Mouse (Mus musculus) forebrain, embryonic 16.5 days (tissue): ENCODE measurements around the gene Tspan17. TPM values are rescaled to one million over a fixed set of nuclear protein-coding genes. Genes with fewer than 3 reads are reported as not detected.
A peak's percentile ranks its signal among the peaks of the same experiment; 100 is the strongest.

Experiments
- ATAC-seq: fragments of 200-750 bp; cut with Nextera tagmentation; 2 replicates; pipeline ENCODE4 v1.8.0; 2017; ENCODE audit warnings: mild to moderate bottlenecking, moderate library complexity
- H3K27ac ChIP-seq: fragments of 300-500 bp; sonication (generic); 2 replicates; pipeline ENCODE4 v1.5.1; 2014; ENCODE audit warnings: low read length, control low read depth
- H3K27me3 ChIP-seq: fragments of 300-500 bp; sonication (generic); replicated peaks from 2 replicates; pipeline ENCODE4 v1.6.1; 2014; ENCODE audit warnings: low read length; ENCODE audit not compliant: control insufficient read depth, insufficient read depth
- H3K36me3 ChIP-seq: fragments of 300-500 bp; sonication (generic); 2 replicates; pipeline ENCODE4 v1.6.1; 2014; ENCODE audit not compliant: control insufficient read depth, insufficient read depth
- H3K4me1 ChIP-seq: fragments of 300-500 bp; sonication (generic); replicated peaks from 2 replicates; pipeline ENCODE4 v1.6.1; 2014; ENCODE audit warnings: low read length; ENCODE audit not compliant: control insufficient read depth, insufficient read depth
- H3K4me2 ChIP-seq: fragments of 300-500 bp; sonication (generic); 2 replicates; pipeline ENCODE4 v1.6.1; 2014; ENCODE audit warnings: mild to moderate bottlenecking, low read length, control low read depth
- H3K4me3 ChIP-seq: fragments of 300-500 bp; sonication (generic); replicated peaks from 2 replicates; pipeline ENCODE4 v1.5.1; 2014; ENCODE audit warnings: mild to moderate bottlenecking, low read length, control low read depth
- H3K9ac ChIP-seq: fragments of 300-500 bp; sonication (generic); replicated peaks from 2 replicates; pipeline ENCODE4 v1.6.1; 2014; ENCODE audit warnings: low read depth, low read length, control low read depth
- H3K9me3 ChIP-seq: fragments of 300-500 bp; sonication (generic); 2 replicates; pipeline ENCODE4 v1.6.1; 2016; ENCODE audit warnings: low read length; ENCODE audit not compliant: control insufficient read depth
- whole genome bisulfite sequencing: fragments of 180-500 bp; shearing (Covaris S2); extraction: QIAGEN DNeasy Blood & Tissue Kit; methylation state at CpG from one replicate; pipeline ENCODE4 v1.1.7; 2014; 5-methylcytosine and 5-hydroxymethylcytosine counted together
- polyA plus RNA-seq: library from polyadenylated mRNA; unstranded; fragments of >200 nt; fragmentation: Nextera tagmentation; extraction: Ambion mirVana; gene quantifications from 2 replicates; pipeline ENCODE4 v1.2.1, GENCODE M21; 2015

Tspan17 gene
- polyA plus RNA-seq, 1 experiment from 2014 or later, result 29.7 TPM

DNA sequence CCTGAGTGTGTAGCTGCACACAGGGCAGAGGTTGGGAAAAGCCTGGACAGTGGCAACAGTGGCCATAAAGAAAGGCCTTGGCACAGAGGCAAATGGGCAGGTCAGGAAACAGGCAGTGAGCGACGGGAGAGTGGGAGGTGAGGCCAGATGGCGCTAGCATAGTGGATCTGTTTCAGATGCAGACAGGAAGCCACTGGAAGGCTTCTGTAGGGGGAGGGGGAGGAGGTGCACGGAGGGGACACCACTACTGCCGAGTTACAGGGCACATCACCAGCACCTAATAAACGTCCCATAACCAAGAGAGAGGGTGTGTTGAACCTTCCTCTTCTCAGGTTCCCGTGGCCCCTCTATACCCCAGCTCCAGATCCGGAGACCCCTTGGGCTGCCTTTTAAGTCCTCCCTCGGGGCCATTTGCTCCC, 48.3 kb downstream of the Tspan17 start:
- peaks cover 18% of the 10 kb centered on the region for H3K4me1 ChIP-seq
- 13% methylated on average over 9 of the region's 9 CpGs for WGBS
- no peaks in the 10 kb centered on the region for H3K9me3 ChIP-seq
- no peak overlapping the region for H3K4me2 ChIP-seq
- H3K27ac ChIP-seq, result peak overlapping the region; percentile 29; the same call in 1 of the 2 replicates
- H3K4me3 ChIP-seq, result no peak overlapping the region
- ATAC-seq, result peak; percentile 28
- H3K9ac ChIP-seq, result no peak overlapping the region; the same call in 1 of the 2 replicates
- H3K27me3 ChIP-seq, result no peaks in the 10 kb centered on the region
- H3K36me3 ChIP-seq, result no peaks in the 10 kb centered on the region

DNA sequence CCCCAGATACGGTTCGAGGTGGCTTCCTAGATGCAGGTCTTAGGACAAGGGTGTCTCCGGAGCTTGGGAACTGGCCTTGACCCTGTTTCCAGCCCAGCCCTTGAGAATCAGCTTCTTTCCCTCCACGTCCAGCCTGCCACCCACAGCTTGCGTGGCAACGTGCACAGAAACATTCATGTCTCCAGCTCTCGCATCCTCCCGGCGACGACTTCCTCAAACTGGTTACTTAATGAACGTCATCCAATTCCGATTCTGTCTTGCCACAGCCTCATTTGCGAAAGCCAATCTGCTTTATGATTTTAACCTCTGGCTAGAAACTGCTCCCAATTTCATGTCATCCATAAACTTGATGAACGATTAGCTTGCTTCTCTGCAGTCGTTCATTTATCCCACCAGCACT, 49.4 kb downstream of the Tspan17 start:
- Histone ChIP-seq H3K9me3 (no peaks in the 10 kb centered on the region), H3K9ac (no peak overlapping the region; the same call in 1 of the 2 replicates), H3K4me2 (no peak overlapping the region), H3K4me3 (no peak overlapping the region), H3K27ac (no peak overlapping the region), H3K27me3 (no peaks in the 10 kb centered on the region), H3K4me1 (peaks cover 18% of the 10 kb centered on the region), H3K36me3 (no peaks in the 10 kb centered on the region)
- WGBS, result 70% methylated on average over 15 of the region's 15 CpGs
- ATAC-seq, result no peak

DNA sequence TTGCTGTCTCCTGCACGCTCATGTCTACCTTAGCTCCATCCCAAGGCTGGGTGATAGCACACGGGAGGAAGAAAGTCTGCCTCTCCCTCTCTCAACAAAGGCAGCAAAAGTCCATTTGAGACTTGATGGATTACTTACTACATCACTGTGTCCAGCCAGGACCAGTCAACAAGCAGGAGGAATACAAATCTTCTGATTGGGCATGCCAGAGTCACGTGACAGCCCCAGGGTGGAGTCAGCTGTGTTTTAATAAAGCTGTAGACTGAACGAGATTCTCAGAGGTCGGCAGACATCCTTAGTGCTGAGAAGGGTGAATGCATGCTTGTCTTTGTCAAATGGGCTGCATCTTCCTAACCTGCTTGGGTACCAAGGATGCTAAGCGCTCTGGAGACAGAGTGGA, 50.0 kb downstream of the Tspan17 start:
- no peak overlapping the region for H3K27ac ChIP-seq

GRCm38 (mm10) chr13:54844579-54844978, 55.4 kb downstream of the Tspan17 start:
- Histone ChIP-seq H3K36me3 (no peaks in the 10 kb centered on the region), H3K4me1 (peaks cover 3% of the 10 kb centered on the region; the same call in 1 of the 2 replicates), H3K27me3 (no peaks in the 10 kb centered on the region), H3K4me2 (no peak overlapping the region), H3K9me3 (no peaks in the 10 kb centered on the region), H3K4me3 (no peak overlapping the region), H3K27ac (no peak overlapping the region), H3K9ac (no peak overlapping the region)
- no peak for ATAC-seq
- 32% methylated on average over 8 of the region's 8 CpGs for WGBS

More for the DNA sequence above, 50.0 kb downstream of the Tspan17 start:
- no peaks in the 10 kb centered on the region for H3K9me3 ChIP-seq
- no peaks in the 10 kb centered on the region for H3K36me3 ChIP-seq
- no peak overlapping the region for H3K4me2 ChIP-seq
- ATAC-seq, result no peak
- no peak overlapping the region for H3K9ac ChIP-seq
- H3K4me3 ChIP-seq, result no peak overlapping the region
- WGBS, result 74% methylated on average over 6 of the region's 6 CpGs
- no peaks in the 10 kb centered on the region for H3K27me3 ChIP-seq
- H3K4me1 ChIP-seq, result peaks cover 18% of the 10 kb centered on the region

Other genes with a start within 250 kb of the Tspan17 start
- 310 and 319 TPM in 2 replicates for gene 4833439L19Rik, start 223.9 kb upstream of the Tspan17 start, polyA plus RNA-seq
- gene Arl10, start 214.4 kb upstream of the Tspan17 start, polyA plus RNA-seq, result 79.7 and 92.5 TPM in 2 replicates
- gene Nop16, start 199.3 kb upstream of the Tspan17 start, polyA plus RNA-seq, result 67.7 and 69.8 TPM in 2 replicates
- gene Higd2a, start 199.2 kb upstream of the Tspan17 start, polyA plus RNA-seq, result 195 and 207 TPM in 2 replicates
- gene Cltb, start 178.0 kb upstream of the Tspan17 start, polyA plus RNA-seq, result 132 and 157 TPM in 2 replicates
- 60.8 and 62.9 TPM in 2 replicates for gene Faf2, start 167.6 kb upstream of the Tspan17 start, polyA plus RNA-seq
- 88.9 and 92.2 TPM in 2 replicates for gene Rnf44, start 95.5 kb upstream of the Tspan17 start, polyA plus RNA-seq
- gene Cdhr2, start 87.9 kb upstream of the Tspan17 start, polyA plus RNA-seq, result 0.16 and 0.25 TPM in 2 replicates
- 6.2 and 7.1 TPM in 2 replicates for gene Gprin1, start 39.5 kb upstream of the Tspan17 start, polyA plus RNA-seq
- gene Sncb, start 22.8 kb upstream of the Tspan17 start, polyA plus RNA-seq, result 27.1 and 37.0 TPM in 2 replicates
- not detected in 2 replicates for gene Eif4e1b, start 5.4 kb upstream of the Tspan17 start, polyA plus RNA-seq
- gene Unc5a, start 160.0 kb downstream of the Tspan17 start, polyA plus RNA-seq, result 16.4 and 18.5 TPM in 2 replicates
- 0.82 and 0.83 TPM in 2 replicates for gene Hk3, start 232.0 kb downstream of the Tspan17 start, polyA plus RNA-seq